Mouse (Mus musculus): Measurements from ENCODE around the gene Ehhadh.
"Not testable (repeated sequence)": the region's sequence is repeated elsewhere in the genome, so short reads cannot be mapped to it uniquely, and the experiment has no call there.

The Ehhadh gene

DNA sequence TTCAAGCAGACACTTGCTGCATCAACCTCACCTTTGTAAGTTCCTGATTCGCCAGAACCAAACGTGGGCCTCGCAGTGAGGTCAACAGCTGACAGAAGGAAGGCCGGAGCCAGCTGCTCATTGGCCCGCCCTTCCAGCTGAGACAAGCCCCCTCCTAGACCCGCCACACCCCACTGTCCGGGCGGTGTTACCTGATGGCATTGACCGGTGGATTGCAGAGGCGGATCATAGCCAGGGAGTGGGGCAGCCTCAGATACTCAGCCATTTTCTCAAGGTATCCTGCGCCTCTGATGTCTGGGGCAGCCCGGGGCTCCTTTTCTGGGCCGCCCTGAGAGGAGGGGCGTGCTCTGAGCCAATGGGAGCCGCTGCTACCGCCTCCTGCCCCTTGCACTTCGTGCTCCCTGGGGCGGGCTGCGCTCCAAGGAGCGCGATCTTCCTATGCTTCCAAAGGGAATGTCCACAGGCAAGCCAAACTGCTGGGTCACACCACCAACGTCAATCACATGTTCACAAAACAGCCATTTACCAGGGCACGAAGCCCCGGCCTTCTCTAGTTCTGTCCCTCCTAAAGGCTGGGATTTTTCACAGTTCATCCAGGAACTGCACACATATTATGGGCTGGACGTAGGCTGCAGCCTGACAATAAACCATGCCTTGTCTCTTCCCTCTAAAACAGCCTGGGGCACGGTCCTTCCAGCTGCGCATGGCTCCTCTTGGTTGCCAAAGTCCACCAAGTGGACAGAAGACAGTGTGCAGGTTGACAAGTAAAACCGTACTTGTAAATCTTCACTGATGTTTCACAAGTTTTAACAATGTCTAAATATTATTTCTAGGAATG is at the start of gene Ehhadh:
Ehhadh (minus strand) TSS at position 292 of the 838 bp plus-strand sequence.
- peak; percentile 34 for DNase-seq (ENCODE audit: low read depth, low spot score)

DNA sequence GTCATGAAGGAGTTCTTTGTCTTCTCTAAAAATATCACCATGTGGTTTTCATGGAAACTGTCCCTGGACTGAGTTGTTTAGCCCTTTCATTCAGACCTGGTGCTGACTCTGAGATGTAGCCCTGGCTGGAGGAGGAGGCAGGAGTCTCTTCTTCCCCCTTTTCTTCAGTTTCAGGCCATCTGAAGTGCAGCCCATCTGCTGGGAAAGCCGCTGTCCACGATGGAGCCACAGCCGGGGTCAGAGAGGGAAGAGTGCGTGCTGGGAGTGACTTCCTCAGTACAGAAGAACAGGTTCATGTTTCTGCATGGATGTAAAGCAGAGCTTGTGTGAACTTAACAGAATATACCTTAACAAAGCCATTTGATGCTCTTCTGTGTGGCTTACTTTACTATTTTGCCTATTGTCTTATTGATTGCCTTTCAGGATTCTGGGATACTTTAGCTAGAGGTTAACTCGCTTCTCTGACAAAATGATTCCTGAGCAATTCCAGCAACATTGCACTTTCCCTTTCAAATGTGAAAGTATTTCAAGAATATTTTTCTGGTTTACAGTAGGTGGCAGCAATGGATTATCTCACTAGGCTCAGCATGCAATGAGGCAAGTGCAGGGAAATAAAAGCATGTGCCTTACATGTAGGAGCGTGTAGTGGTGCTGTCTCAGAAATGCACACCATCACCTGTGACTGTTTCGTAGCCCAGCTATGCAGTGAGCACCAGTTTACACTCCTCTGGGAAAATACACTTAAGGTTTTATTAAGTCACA is 48.9 kb upstream of the Ehhadh start:
- DNase-seq (ENCODE audit: low read depth, low spot score): no peak

DNA sequence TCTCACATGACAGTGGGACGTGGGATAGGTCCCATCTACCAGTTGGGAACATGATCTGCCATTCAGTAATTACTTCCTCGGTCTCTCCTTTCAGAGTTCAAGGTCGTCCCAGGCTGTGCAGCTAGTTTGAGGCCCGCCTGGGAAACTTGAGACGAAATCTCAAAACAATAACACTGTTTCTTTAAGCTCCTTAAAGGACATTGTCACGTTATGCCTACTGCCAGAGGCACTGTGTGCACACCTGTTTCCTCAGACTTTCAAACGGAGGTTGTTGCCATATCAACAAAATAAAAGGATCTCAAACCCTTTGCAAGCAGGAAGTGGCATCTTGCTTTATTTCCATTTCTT is 48.0 kb upstream of the Ehhadh start:
- DNase-seq (ENCODE audit: low read depth, low spot score): no peak

DNA sequence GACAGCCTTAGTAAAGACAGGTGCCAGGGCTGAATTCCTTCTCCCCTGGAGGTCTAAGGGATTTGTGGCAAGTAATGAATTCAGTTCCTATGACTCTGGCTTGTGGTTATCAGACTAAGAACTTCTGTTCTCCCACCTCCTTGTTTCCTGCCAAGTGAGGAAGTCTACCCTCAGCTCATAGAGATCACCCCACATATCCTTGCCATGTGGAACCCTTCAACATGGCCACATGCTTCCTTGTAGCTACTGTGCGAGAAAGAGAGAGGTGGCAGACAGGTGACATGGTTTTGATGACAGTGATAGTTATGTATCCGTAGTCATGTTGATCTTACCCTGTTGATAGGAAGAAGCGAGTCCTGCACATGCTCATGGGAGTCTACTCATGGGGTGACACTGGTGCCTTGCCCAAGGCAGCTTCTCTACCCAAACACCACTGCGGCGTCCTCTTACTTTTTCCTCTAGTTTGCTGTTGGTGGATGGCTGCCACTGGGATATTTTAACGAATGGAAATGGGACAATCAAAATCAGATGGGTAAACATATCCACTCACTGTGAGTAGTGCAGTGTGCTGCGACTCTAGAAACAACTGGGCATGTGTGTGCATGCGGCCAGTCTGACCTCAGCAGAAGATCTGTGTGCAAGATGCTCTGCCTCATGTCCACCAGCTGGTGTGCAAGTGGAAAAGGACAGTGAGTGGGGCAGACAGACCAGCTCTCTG is 47.4 kb upstream of the Ehhadh start:
- DNase-seq (ENCODE audit: low read depth, low spot score): no peak

DNA sequence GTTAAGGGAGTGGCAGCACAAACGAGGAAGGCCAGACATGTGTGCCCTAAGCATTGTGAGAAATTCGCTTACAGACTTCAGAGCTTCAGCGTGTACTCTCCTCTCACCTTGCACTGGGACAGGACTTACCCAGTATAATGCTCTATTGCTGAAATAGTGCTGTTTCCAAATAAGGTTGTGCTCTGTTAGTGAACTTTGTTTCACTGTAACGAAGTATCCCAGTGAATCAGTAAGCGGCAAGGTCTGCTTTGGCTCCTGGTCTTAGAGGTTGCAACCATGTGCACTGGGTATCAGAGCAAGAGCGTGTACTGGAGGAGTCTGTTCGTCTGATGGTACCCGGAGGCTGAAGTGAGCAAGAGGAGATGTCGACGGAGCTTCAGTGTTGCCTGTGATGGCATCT is 46.4 kb upstream of the Ehhadh start:
- no peak for DNase-seq (ENCODE audit: low read depth, low spot score)

DNA sequence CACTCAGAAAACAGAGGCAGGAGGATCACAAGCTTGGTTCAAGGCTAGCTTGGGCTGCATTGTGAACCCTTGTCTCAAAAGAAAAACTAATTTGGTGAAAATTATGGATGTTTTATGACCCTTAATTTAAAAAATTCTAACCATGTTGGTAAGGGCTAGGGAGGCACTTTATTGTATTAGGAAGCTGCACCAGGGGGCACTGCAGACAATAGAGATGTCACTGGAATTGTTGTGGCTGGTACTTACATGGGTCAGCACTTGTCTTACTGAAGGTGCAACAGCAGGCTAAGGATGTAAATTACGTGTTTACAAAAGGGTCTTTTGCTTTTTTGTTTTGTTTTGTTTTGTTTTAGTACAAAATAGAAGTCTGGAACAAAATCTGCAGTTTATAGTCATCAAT is 45.9 kb upstream of the Ehhadh start:
- DNase-seq (ENCODE audit: low read depth, low spot score): no peak

DNA sequence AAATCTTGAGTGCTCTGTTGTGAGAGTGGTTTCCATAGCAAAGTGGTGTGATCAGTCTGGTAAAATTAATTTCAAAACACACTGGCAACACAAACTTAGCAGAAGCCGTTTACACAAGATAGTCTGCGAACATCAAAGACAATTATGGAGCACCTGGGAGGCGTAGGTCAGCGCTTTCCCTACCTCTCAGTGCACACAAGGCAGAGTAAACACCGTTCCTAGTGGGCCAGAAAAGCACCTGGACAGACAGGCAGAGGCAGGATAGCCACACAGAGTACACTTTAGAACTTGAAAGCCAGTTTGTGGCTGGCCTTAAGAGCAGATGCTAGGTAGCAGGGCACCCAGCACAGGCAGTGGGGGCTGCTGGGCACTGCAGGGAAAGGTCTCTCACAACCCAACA is 44.2 kb upstream of the Ehhadh start:
- DNase-seq (ENCODE audit: low read depth, low spot score): no peak

DNA sequence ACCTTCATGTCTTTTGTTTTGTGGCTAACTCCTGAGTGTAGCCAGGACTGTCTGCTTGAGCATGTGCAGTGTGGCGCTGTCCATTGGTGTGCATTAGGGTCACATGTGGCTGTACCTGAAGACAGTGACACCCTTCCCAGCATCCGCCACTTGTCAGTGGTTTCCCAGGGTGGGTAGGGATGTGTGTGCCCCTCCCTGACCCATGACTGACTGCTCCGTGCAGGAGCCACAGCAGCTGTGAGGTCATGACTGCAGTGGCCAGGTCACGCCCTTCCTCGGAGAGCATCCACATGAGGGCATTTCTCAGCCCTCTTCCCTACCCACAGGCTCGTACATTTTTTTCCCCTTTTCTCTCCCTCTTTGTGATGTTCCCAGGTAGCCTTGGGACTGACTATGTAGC is 43.2 kb upstream of the Ehhadh start:
- no peak for DNase-seq (ENCODE audit: low read depth, low spot score)

DNA sequence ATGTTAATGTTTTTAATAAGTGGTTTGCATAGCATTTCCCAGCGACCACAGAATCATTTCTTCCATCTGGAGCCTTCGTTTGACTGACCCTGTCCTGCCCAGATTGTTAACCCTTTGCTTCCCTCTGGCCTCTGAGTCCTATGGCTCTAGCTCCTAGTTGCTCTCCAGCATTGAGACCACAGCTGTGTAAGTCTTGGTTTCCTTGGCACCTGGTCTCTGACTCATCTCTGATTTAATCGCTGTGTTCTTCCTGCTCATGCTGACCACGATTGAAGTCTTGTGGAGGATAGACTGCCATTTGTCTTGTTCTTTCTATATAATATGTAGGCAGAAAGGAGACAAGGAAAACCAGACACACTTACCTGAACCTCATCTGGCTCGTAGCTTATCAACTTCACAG is 42.1 kb upstream of the Ehhadh start:
- no peak for DNase-seq (ENCODE audit: low read depth, low spot score)

DNA sequence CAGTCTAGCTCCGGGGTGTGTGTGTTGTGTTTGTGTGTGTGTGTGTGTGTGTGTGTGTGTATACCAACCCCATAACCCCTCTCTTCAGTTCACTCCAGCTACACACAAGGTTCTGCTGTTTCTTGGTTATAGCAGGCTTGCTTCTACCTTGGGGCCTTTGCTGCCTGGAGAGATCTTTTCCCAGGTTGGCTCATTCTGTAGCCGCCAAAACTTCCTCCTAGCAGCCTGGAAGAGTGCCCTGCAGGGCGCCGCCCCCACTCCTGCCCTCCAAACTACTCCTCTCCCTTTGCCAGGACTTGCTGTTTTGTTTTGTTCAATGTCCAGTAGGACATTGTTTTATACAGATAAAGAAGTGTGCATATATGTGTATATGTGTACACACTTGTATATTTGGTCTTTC is 40.0 kb upstream of the Ehhadh start:
- DNase-seq (ENCODE audit: low read depth, low spot score): no peak

DNA sequence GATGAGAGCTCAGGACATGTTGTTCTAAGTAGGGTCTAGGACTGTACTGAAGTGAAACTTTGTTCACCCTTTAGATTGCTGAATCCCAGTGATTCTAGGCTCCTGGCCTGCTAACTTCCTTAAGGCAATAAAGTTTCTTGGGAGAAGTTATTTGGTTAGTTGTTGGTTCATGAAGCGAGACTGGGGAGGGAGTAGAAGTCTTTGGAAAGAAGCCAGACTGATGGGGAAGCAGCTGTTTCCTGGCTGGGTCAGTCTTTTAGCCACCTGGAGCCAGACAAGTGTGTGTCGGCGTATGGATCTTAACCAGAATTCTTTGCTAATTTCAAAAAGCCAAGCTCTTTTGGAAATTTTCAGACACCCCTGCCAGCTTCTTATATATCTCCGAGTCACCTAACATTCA is 39.5 kb upstream of the Ehhadh start:
- DNase-seq (ENCODE audit: low read depth, low spot score): no peak

DNA sequence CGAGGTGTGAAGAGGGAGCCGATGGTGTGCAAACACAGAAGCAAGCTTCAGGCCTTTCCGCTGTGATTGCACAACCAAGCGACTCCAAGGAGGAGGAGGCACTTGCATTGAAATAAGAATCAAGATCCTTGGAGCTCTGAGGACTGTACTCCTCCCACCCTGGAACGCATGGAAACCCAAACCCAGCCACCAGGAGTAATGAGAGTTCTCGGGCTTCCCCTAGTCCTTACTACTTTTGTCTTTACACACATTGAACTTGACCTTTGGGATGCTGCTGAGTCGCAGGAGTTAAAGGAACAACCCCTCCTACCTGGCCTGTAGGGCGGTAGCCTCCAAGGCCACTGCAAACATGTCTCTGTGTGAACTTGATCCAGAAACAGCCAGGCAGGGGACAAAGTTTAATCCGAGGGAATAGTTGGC is 38.0 kb upstream of the Ehhadh start:
- no peak for DNase-seq (ENCODE audit: low read depth, low spot score)

DNA sequence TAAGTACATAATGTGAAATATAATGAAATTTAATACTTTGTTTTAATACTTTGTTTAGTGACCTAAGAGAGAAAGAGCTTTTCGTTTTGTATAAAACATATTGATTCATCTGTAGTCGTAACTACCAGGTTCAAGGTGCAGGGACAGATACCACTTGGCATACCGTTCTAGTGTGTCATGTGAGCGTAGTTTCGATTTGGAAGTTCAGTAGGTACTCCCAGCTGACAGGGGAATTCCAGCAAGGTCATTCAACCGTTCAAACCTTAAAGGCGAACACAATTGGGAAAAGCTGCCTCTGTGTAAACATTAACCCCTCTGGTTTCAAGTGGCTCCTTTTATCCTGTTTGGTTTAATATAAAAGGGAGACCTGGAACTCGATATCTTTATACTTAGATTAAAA is 31.0 kb upstream of the Ehhadh start:
- no peak for DNase-seq (ENCODE audit: low read depth, low spot score)

DNA sequence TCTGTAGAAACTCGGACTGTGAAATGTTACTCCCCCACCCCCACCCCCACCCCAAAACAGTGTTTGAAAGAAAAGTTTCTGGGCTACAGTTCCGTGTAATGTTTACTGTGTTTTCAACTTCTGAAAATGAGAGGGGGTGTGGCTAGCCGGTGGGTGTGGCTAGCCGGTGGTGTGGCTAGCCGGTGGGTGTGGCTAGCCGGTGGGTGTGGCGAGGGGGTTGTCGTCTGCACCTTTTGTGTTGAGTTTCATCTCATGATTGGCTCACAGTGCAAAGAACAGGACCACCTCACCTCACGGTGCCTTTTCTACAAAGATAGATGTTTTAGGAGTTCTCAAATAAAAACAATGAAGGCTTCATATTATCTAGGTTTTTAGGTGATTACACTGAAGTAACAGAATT is 30.5 kb upstream of the Ehhadh start:
- DNase-seq (ENCODE audit: low read depth, low spot score): peak; percentile 28

DNA sequence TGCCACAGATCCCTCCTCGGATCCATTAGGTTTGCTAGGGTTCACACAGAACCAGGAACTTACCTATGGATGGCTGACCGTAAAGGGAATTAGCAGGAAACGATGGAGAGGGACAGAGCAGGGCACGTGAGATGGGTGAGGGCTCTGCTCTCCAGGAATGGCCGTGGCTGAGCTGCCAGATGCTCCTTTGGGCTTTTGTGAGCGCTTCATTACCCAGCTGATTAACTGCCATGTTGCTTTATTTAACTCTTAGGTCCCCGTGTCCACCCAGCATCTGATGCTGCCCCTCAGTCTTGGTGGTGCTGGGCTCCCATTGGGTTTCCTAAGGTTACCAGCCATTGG is 28.0 kb upstream of the Ehhadh start:
- DNase-seq (ENCODE audit: low read depth, low spot score): no peak

DNA sequence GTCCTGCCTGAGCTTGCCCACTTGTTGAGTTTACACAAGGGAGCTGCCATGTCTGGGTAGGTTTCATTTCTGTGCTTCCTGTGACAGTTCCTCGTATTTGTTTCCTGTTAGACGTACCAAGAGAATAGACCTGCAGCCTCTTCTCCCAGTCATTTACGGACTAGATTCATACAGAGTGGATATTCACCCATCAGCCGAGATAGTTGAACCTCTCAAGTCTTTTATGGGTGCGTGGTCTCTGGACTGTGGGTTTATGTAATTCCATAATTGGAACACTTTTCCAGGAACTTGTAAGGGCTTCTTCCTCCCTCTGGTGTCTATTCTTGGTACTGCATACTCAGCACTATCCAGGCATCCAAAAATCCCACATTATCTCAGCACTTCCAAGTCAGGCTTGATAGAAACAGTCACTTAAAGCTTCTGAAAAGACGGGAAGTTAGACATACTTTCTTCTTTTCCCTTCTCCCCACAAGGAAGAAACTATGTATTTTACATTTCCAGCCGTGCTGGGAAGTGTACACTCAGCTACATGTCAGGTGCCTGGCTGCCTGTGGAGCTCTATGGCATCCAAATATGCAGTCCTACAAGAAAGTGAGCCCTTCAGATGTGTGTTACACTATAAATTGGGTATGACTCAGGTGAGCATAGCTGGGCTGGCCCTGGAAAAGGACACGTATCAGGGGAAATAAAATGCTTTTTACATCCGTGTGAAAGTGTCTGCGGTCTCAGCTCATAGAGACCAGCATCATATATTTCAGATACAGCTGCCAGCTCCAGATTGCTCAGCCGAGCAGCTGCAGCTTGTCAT is 27.5 kb upstream of the Ehhadh start:
- DNase-seq (ENCODE audit: low read depth, low spot score): peak; percentile 17

DNA sequence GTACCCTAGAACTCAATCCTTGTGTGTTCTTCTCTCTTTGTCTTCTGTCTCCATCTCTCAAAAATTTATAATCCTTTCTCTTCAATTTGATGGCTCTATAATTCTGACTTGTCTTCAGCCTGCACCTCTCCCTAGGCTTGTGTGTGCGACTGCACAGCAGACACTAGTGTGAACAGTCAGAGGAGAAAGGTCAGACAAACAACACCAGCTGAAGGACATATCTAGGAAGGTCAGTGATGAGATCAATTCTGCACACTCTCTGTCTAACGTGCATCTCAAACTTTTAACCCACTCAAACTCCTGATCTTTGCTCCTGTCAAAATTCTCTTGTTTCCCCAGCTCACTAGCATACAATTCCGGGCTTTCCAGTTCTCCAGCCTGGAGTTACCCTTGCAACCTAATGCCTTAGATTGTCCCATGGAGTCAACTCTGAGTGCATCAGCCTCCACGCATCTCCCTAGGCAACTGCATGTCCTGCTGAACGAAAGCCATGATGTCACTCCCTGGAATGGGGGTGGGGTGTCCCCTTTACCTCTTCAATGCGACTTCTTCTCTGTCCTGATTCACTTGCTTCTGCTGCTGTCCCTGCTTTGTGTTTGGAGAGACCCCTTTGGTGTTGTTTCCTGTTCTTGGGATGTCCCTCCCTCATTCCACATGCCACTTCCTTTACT is 25.7 kb upstream of the Ehhadh start:
- DNase-seq (ENCODE audit: low read depth, low spot score): no peak

DNA sequence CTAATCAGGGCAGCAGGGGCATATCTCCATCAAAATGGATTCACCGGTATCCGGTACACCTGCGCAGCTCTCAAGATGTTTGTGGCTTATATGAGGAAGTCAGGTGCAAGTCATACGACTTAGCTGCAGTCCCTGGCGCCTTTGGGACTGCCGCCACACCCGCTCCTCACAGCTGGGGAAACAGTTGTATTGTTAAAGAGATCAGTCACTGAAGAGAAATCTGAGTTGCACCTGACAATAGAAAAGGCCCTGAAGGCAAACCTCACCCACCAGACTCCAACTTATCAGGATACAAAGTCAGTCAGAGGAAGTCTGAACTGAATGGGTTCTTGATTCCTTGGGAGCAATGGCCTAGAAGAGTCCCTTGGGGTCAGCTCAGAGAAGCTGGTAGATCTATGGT is 20.2 kb upstream of the Ehhadh start:
- not testable (repeated sequence) for DNase-seq (ENCODE audit: low read depth, low spot score)

DNA sequence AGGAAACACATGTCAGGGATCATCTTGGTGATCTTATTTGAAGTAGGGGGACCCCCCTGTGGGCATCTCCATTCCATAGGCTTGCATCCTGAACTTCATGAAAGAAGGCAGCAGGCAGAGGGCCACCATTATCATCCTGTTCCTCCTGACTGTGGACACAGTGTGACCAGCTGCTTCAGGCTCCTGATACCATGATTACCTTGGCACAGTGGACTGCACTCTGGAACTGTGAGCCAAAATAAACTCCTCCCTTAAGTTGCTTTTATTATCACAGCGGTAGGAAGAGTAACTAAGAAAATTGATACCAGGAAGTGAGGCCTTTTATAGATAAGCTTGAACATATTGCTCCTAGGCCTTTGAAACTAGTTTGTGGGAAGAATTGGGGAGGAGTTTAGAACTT is 19.3 kb upstream of the Ehhadh start:
- DNase-seq (ENCODE audit: low read depth, low spot score): no peak

DNA sequence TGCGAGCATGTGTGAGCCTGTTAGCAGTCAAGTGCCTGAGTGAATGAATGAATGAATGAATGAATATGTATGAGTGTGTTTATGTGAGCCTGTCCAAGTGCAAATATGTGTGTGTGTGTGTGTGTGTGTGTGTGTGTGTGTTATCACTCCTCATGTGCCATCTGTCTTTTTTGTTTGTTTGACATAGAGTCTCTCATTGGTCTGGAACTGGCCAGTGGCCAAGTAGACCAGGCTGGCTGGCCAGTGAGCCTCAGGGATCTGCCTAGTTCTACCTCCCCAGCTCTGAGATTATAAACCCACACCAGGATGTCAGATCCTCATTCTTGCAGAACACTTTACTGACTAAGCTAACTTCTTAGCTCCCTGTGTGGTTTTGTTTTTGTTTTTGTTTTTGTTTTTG is 16.7 kb upstream of the Ehhadh start:
- no peak for DNase-seq (ENCODE audit: low read depth, low spot score)

DNA sequence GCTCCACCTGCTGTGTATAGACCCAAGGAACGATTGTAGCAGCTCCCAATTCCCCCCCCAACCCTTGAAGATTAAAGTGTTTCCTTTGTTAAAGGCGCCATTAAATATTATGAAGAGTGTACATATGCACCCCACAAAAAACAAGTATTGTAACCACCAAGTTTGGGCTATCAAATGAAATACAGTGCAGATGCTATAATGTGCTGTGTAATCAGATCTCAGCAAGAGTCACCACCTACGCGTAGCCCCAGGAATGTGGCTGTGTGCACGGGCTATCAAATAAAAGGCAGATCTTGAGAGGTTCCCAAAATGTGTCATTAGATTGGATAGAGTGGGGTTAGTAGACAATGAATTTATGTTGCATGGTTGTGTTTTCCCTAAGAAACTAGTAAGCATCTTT is 7.5 kb upstream of the Ehhadh start:
- DNase-seq (ENCODE audit: low read depth, low spot score): no peak

Measured in c-Kit-negative CD71-positive TER-119-positive erythroid progenitor cells, embryonic 14.5 days (primary cell).